Mouse (Mus musculus) heart, adult 2 months (tissue): ENCODE data around the gene Tubgcp2. TPM values are rescaled to one million over a fixed set of nuclear protein-coding genes. Genes with fewer than 3 reads are reported as not detected.

ENCODE experiments used
- DNase-seq, 2 experiments: peaks; one replicate each; pipeline ENCODE4 v3.0.0; 2021
- H3K27ac ChIP-seq: fragments of 200-600 bp; 2 replicates; pipeline ENCODE4 v1.8.1; 2022
- H3K27me3 ChIP-seq: fragments of 200-500 bp; 2 replicates; pipeline ENCODE4 v1.6.1; 2012; ENCODE audit warnings: mild to moderate bottlenecking, low read length, inconsistent platforms, mixed read lengths; ENCODE audit not compliant: control insufficient read depth, insufficient read depth
- H3K36me3 ChIP-seq: fragments of 200-500 bp; 2 replicates; pipeline ENCODE4 v1.6.1; 2012; ENCODE audit warnings: low read length, inconsistent platforms; ENCODE audit not compliant: control insufficient read depth, insufficient read depth
- H3K4me1 ChIP-seq: fragments of 200-500 bp; 2 replicates; pipeline ENCODE4 v1.6.1; 2011; ENCODE audit warnings: low read length; ENCODE audit not compliant: control insufficient read depth, insufficient read depth
- H3K4me3 ChIP-seq: fragments of 200-600 bp; 2 replicates; pipeline ENCODE4 v1.8.1; 2022
- H3K79me2 ChIP-seq: fragments of 200-500 bp; replicated peaks from 2 replicates; pipeline ENCODE4 v1.6.1; 2012; ENCODE audit warnings: mild to moderate bottlenecking, inconsistent platforms, low read length, moderate library complexity, mixed read lengths; ENCODE audit not compliant: control insufficient read depth, insufficient read depth
- H3K9ac ChIP-seq: fragments of 200-500 bp; 2 replicates; pipeline ENCODE4 v1.6.1; 2012; ENCODE audit warnings: low read depth, mild to moderate bottlenecking, control low read depth, inconsistent platforms, low read length, mixed read lengths
- CTCF ChIP-seq: fragments of 200-600 bp; IDR thresholded peaks from 2 replicates; pipeline ENCODE4 v1.8.1; 2022; ENCODE audit warnings: antibody characterized with exemption, mild to moderate bottlenecking, moderate library complexity
- EP300 ChIP-seq: fragments of 200-500 bp; IDR thresholded peaks from 2 replicates; pipeline ENCODE4 v1.6.1; 2011; ENCODE audit warnings: low read depth, low read length, control low read depth; ENCODE audit not compliant: insufficient read depth
- POLR2A ChIP-seq: fragments of 200-500 bp; IDR thresholded peaks from 2 replicates; pipeline ENCODE4 v1.6.1; 2011; ENCODE audit warnings: mild to moderate bottlenecking, low read depth, low read length, control low read depth; ENCODE audit not compliant: insufficient read depth
- WGBS: fragments of 180-500 bp; shearing (Covaris S2); methylation state at CpG from one replicate; pipeline ENCODE4 v1.1.7; 2018; 5-methylcytosine and 5-hydroxymethylcytosine counted together
- intact Hi-C: fragments of 180-260 bp; cut with DNase I; formaldehyde crosslinking; loops from one replicate; pipeline ENCODE4 v1.15.1; 2025
- long read RNA-seq: library from polyadenylated mRNA; stranded (forward); transcript quantifications from one replicate; pipeline ENCODE4 v2.0.0, GENCODE M21; 2021
- polyA plus RNA-seq: library from polyadenylated mRNA; depleted of rRNA; stranded (reverse); fragments of >200 nt; gene quantifications from 2 replicates; pipeline ENCODE4 v1.2.3, GENCODE M21; 2012; rRNA removed
- total RNA-seq, 2 experiments: library from RNA; stranded (reverse); gene quantifications; 2 replicates each; pipeline ENCODE4 v1.2.3; 2021

Gene Tubgcp2
- total RNA-seq (10 to 100 TPM; 28.4 to 33.5 TPM), polyA plus RNA-seq (21.7 and 29.7 TPM in 2 replicates)
- long read RNA-seq, transcript Tubgcp2-207 (18 exons, 3,060 nt): major isoform, 34 of 43 reads
- long read RNA-seq, partial matches to known transcripts: 5 of 43 reads
- long read RNA-seq, other reads (novel, unspliced or antisense): 1 of 43 reads

GRCm38 (mm10) chr7:140036281-140037170, at the start of gene Tubgcp2, which contains the start of gene Zfp511:
TSS of gene Tubgcp2 (minus strand) at chr7:140036669.
TSS of gene Zfp511 (plus strand) at chr7:140036391.
- Histone ChIP-seq H3K27ac (peak within 1 kb of the TSS; percentile 96), H3K36me3 (no peaks in the 10 kb centered on the region), H3K79me2 (no peaks in the 10 kb centered on the region), H3K27me3 (no peaks in the 10 kb centered on the region), H3K4me3 (peak within 1 kb of the TSS; percentile 70), H3K4me1 (peaks cover 4% of the 10 kb centered on the region), H3K9ac (peak within 1 kb of the TSS; percentile 68)
- DNase-seq: peak; percentile 96
- 1% methylated on average over 68 of the region's 69 CpGs for WGBS
- TF ChIP-seq CTCF (no peak), EP300 (no peak), POLR2A (peak; percentile 68)
- intact Hi-C loops: loop anchor here (1.0 to 5.0 kb wide), 2 partner anchors 65 to 101 kb away; partner anchors contain the start of gene Mtg1

GRCm38 (mm10) chr7:140082242-140082678, 45.8 kb upstream of the Tubgcp2 start, which contains the start of gene Caly:
TSS of gene Caly (minus strand) at chr7:140082548.
- 8% methylated on average over 18 of the region's 18 CpGs for WGBS
- H3K9ac ChIP-seq: no peak within 1 kb of the TSS
- TF ChIP-seq POLR2A (no peak), CTCF (no peak; the same call in 1 of the 2 replicates), EP300 (no peak)
- no peak within 1 kb of the TSS for H3K27ac ChIP-seq
- peaks cover 2% of the 10 kb centered on the region; the same call in 1 of the 2 replicates for H3K27me3 ChIP-seq
- no peaks in the 10 kb centered on the region for H3K4me1 ChIP-seq
- intact Hi-C loops: no loop called here
- no peaks in the 10 kb centered on the region for H3K36me3 ChIP-seq
- DNase-seq: no peak
- H3K4me3 ChIP-seq: no peak within 1 kb of the TSS
- H3K79me2 ChIP-seq: no peaks in the 10 kb centered on the region

- H3K4me3 ChIP-seq: no peak overlapping the region
- no peak for TF ChIP-seq POLR2A
- no peak for TF ChIP-seq CTCF
- no peak for TF ChIP-seq EP300
- H3K27me3 ChIP-seq: peaks cover 2% of the 10 kb centered on the region; the same call in 1 of the 2 replicates
- no peaks in the 10 kb centered on the region for H3K79me2 ChIP-seq
- intact Hi-C loops: no loop called here
- H3K4me1 ChIP-seq: no peaks in the 10 kb centered on the region
- DNase-seq: no peak
- 17% methylated on average over 20 of the region's 20 CpGs for WGBS
- H3K9ac ChIP-seq: no peak overlapping the region
- no peak overlapping the region for H3K27ac ChIP-seq
- H3K36me3 ChIP-seq: no peaks in the 10 kb centered on the region
Observed at GRCm38 (mm10) chr7:140081408-140082241, 45.2 kb upstream of the Tubgcp2 start.

- TF ChIP-seq EP300 (no peak), CTCF (no peak), POLR2A (no peak)
- Histone ChIP-seq H3K79me2 (no peaks in the 10 kb centered on the region), H3K4me1 (no peaks in the 10 kb centered on the region), H3K4me3 (no peak overlapping the region), H3K36me3 (no peaks in the 10 kb centered on the region), H3K27me3 (peaks cover 2% of the 10 kb centered on the region; the same call in 1 of the 2 replicates), H3K9ac (no peak overlapping the region), H3K27ac (no peak overlapping the region)
- WGBS: 3% methylated on average over 24 of the region's 24 CpGs
- DNase-seq: peak; percentile 65 to 68
- intact Hi-C loops: no loop called here
Observed at GRCm38 (mm10) chr7:140080503-140081156, 44.2 kb upstream of the Tubgcp2 start.

- Histone ChIP-seq H3K79me2 (no peaks in the 10 kb centered on the region), H3K9ac (no peak overlapping the region), H3K4me3 (no peak overlapping the region), H3K36me3 (no peaks in the 10 kb centered on the region), H3K27me3 (peaks cover 2% of the 10 kb centered on the region; the same call in 1 of the 2 replicates), H3K4me1 (no peaks in the 10 kb centered on the region), H3K27ac (no peak overlapping the region)
- DNase-seq: peak; percentile 58 to 74
- no peak for TF ChIP-seq POLR2A
- TF ChIP-seq CTCF: peak; percentile 91
- peak; percentile 44; the same call in 1 of the 2 replicates for TF ChIP-seq EP300
- 7% methylated on average over 5 of the region's 5 CpGs for WGBS
- intact Hi-C loops: loop anchor here (1.0 to 5.0 kb wide), 2 partner anchors 63 to 749 kb away; no protein-coding TSS in a partner anchor
Observed at GRCm38 (mm10) chr7:140078711-140079110, 42.2 kb upstream of the Tubgcp2 start.
